Mouse (Mus musculus) hindbrain, embryonic 12.5 days (tissue): ENCODE results near the gene Plcz1. TPM values are rescaled to one million over a fixed set of nuclear protein-coding genes. Genes with fewer than 3 reads are reported as not detected.

Source experiments
- polyA plus RNA-seq: library from polyadenylated mRNA; unstranded; fragments of >200 nt; fragmentation: Nextera tagmentation; extraction: Ambion mirVana; gene quantifications from 2 replicates; pipeline ENCODE4 v1.2.1, GENCODE M21; 2016

Plcz1 gene
- polyA plus RNA-seq, 1 experiment from 2014 or later, result not detected

Other genes with a start within 250 kb of the Plcz1 start
- not detected in 2 replicates for gene Capza3, start 205 bp downstream of the Plcz1 start, polyA plus RNA-seq